Mouse (Mus musculus) forebrain, embryonic 13.5 days (tissue): Measurements from ENCODE around the gene Ackr1. TPM values are rescaled to one million over a fixed set of nuclear protein-coding genes. Genes with fewer than 3 reads are reported as not detected.
A peak's percentile ranks its signal among the peaks of the same experiment; 100 is the strongest.

Source experiments
- ATAC-seq: fragments of 200-750 bp; cut with Nextera tagmentation; 2 replicates; pipeline ENCODE4 v1.8.0; 2017
- H3K27ac ChIP-seq: fragments of 300-500 bp; sonication (generic); 2 replicates; pipeline ENCODE4 v1.5.1; 2015; ENCODE audit warnings: inconsistent platforms, mild to moderate bottlenecking, moderate library complexity
- H3K27me3 ChIP-seq: fragments of 300-500 bp; sonication (generic); 2 replicates; pipeline ENCODE4 v1.6.1; 2015; ENCODE audit warnings: mild to moderate bottlenecking, inconsistent platforms
- H3K36me3 ChIP-seq: fragments of 300-500 bp; sonication (generic); 2 replicates; pipeline ENCODE4 v1.6.1; 2015; ENCODE audit warnings: mild to moderate bottlenecking, inconsistent platforms; ENCODE audit not compliant: poor library complexity, severe bottlenecking
- H3K4me1 ChIP-seq: fragments of 300-500 bp; sonication (generic); 2 replicates; pipeline ENCODE4 v1.6.1; 2015; ENCODE audit warnings: inconsistent platforms
- H3K4me2 ChIP-seq: fragments of 300-500 bp; sonication (generic); 2 replicates; pipeline ENCODE4 v1.6.1; 2015; ENCODE audit warnings: inconsistent platforms, mild to moderate bottlenecking, moderate library complexity
- H3K4me3 ChIP-seq: fragments of 300-500 bp; sonication (generic); 2 replicates; pipeline ENCODE4 v1.5.1; 2015; ENCODE audit warnings: mild to moderate bottlenecking, inconsistent platforms
- H3K9ac ChIP-seq: fragments of 300-500 bp; sonication (generic); 2 replicates; pipeline ENCODE4 v1.6.1; 2015; ENCODE audit warnings: mild to moderate bottlenecking, inconsistent platforms
- H3K9me3 ChIP-seq: fragments of 300-500 bp; sonication (generic); replicated peaks from 2 replicates; pipeline ENCODE4 v1.6.1; 2016; ENCODE audit warnings: inconsistent platforms
- WGBS: fragments of 180-500 bp; shearing (Covaris S2); methylation state at CpG from one replicate; pipeline ENCODE4 v1.1.7; 2015; 5-methylcytosine and 5-hydroxymethylcytosine counted together
- polyA plus RNA-seq: library from polyadenylated mRNA; unstranded; fragments of >200 nt; fragmentation: Nextera tagmentation; extraction: Ambion mirVana; gene quantifications from 2 replicates; pipeline ENCODE4 v1.2.1, GENCODE M21; 2015

Gene Ackr1
- polyA plus RNA-seq, 1 experiment from 2014 or later: 8.0 TPM

- ATAC-seq: peak; percentile 31
- 58% methylated on average over 1 of the region's 1 CpGs for WGBS
- H3K36me3 ChIP-seq: peaks cover 68% of the 10 kb centered on the region
- no peak overlapping the region for H3K4me2 ChIP-seq
- H3K9me3 ChIP-seq: no peaks in the 10 kb centered on the region
- H3K27ac ChIP-seq: no peak overlapping the region; the same call in 1 of the 2 replicates
- H3K4me1 ChIP-seq: peaks cover 17% of the 10 kb centered on the region
- H3K4me3 ChIP-seq: no peak overlapping the region
- H3K9ac ChIP-seq: no peak overlapping the region
- no peaks in the 10 kb centered on the region for H3K27me3 ChIP-seq
These were observed 8.9 kb upstream of the Ackr1 start for GRCm38 (mm10) chr1:173342425-173342824.

- H3K9me3 ChIP-seq: no peaks in the 10 kb centered on the region
- H3K4me2 ChIP-seq: no peak overlapping the region
- ATAC-seq: peak; percentile 54; the same call in 1 of the 2 replicates
- H3K4me1 ChIP-seq: peaks cover 25% of the 10 kb centered on the region
- H3K9ac ChIP-seq: no peak overlapping the region
- no peaks in the 10 kb centered on the region for H3K27me3 ChIP-seq
- peaks cover 68% of the 10 kb centered on the region for H3K36me3 ChIP-seq
- no peak overlapping the region for H3K27ac ChIP-seq
- 4% methylated on average over 2 of the region's 2 CpGs for WGBS
- no peak overlapping the region for H3K4me3 ChIP-seq
These were observed 6.0 kb upstream of the Ackr1 start for GRCm38 (mm10) chr1:173339543-173339942.

- WGBS: 90% methylated on average over 10 of the region's 10 CpGs
These were observed 3.5 kb upstream of the Ackr1 start for GRCm38 (mm10) chr1:173337008-173337407.

GRCm38 (mm10) chr1:173335903-173336302, 2.4 kb upstream of the Ackr1 start:
- Histone ChIP-seq H3K9me3 (no peaks in the 10 kb centered on the region), H3K36me3 (peaks cover 43% of the 10 kb centered on the region), H3K4me1 (peaks cover 7% of the 10 kb centered on the region), H3K9ac (no peak overlapping the region), H3K27ac (no peak overlapping the region), H3K27me3 (no peaks in the 10 kb centered on the region), H3K4me2 (no peak overlapping the region), H3K4me3 (no peak overlapping the region)
- 54% methylated on average over 11 of the region's 11 CpGs for WGBS
- no peak for ATAC-seq

More at GRCm38 (mm10) chr1:173337008-173337407, 3.5 kb upstream of the Ackr1 start:
- Histone ChIP-seq H3K4me3 (no peak overlapping the region), H3K4me1 (peaks cover 7% of the 10 kb centered on the region), H3K9ac (no peak overlapping the region), H3K27ac (no peak overlapping the region), H3K9me3 (no peaks in the 10 kb centered on the region), H3K4me2 (no peak overlapping the region), H3K27me3 (no peaks in the 10 kb centered on the region), H3K36me3 (peaks cover 51% of the 10 kb centered on the region)
- ATAC-seq: no peak

DNA sequence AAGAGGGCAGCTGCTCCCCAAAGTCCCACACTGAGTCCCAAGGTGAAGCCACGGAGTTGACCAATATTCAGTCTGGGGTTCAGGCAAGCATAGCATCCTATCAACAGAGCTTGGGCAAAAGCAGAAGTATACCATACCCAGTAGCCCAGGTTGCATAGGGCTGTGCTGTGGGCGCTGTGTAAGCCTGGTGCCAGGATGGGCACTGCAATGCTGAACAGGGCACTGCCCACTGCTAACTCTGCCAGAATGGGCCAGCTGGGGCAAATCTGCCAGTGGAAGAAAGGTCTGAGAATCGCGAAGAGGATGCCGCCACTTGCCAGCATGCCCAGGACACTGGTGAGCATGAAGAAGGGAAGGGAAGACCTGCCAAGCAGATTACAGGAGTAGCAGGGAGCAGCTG, 1.1 kb downstream of the Ackr1 start:
- no peaks in the 10 kb centered on the region for H3K9me3 ChIP-seq
- H3K9ac ChIP-seq: no peak overlapping the region
- H3K36me3 ChIP-seq: peaks cover 20% of the 10 kb centered on the region
- H3K4me3 ChIP-seq: no peak overlapping the region
- peaks cover 21% of the 10 kb centered on the region for H3K4me1 ChIP-seq
- WGBS: 92% methylated on average over 5 of the region's 5 CpGs
- H3K4me2 ChIP-seq: no peak overlapping the region
- H3K27me3 ChIP-seq: no peaks in the 10 kb centered on the region
- ATAC-seq: no peak
- H3K27ac ChIP-seq: no peak overlapping the region

DNA sequence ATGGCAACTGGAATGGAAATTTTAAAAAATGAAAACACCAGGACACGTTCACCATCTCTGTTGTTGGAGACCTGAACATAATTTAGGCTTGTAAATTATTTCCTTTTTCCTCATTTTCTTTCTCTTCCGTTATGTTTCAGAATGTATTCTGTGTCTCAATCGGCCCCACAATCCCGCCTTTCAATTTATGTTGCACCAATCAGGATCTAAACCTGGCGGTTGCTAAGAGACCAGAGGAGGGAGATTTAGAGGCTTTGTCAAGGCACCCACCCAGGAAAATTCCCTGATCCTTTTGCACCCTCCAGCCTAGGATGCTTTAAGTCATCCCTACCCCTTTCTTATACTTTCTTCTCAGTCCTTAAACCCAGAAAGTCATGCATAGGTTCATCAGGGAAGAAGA, 3.8 kb downstream of the Ackr1 start:
- ATAC-seq: no peak

GRCm38 (mm10) chr1:173329185-173329584, 4.4 kb downstream of the Ackr1 start:
- no peaks in the 10 kb centered on the region for H3K36me3 ChIP-seq
- no peaks in the 10 kb centered on the region for H3K27me3 ChIP-seq
- H3K9ac ChIP-seq: no peak overlapping the region
- peaks cover 16% of the 10 kb centered on the region for H3K4me1 ChIP-seq
- H3K4me2 ChIP-seq: no peak overlapping the region
- no peaks in the 10 kb centered on the region for H3K9me3 ChIP-seq
- no peak overlapping the region for H3K4me3 ChIP-seq
- ATAC-seq: no peak
- WGBS: 42% methylated on average over 4 of the region's 4 CpGs
- H3K27ac ChIP-seq: no peak overlapping the region

More for the DNA sequence above, 3.8 kb downstream of the Ackr1 start:
- Histone ChIP-seq H3K9ac (no peak overlapping the region), H3K4me2 (no peak overlapping the region), H3K4me3 (no peak overlapping the region), H3K27me3 (no peaks in the 10 kb centered on the region), H3K4me1 (peaks cover 16% of the 10 kb centered on the region), H3K27ac (no peak overlapping the region), H3K9me3 (no peaks in the 10 kb centered on the region), H3K36me3 (no peaks in the 10 kb centered on the region)
- WGBS: 75% methylated on average over 5 of the region's 5 CpGs

GRCm38 (mm10) chr1:173328446-173328845, 5.1 kb downstream of the Ackr1 start:
- H3K4me3 ChIP-seq: no peak overlapping the region
- H3K27me3 ChIP-seq: no peaks in the 10 kb centered on the region
- peak; percentile 46; the same call in 1 of the 2 replicates for ATAC-seq
- no peak overlapping the region for H3K9ac ChIP-seq
- peak overlapping the region; percentile 12; the same call in 1 of the 2 replicates for H3K4me2 ChIP-seq
- H3K27ac ChIP-seq: no peak overlapping the region
- 23% methylated on average over 8 of the region's 8 CpGs for WGBS
- peaks cover 16% of the 10 kb centered on the region for H3K4me1 ChIP-seq
- no peaks in the 10 kb centered on the region for H3K9me3 ChIP-seq
- H3K36me3 ChIP-seq: no peaks in the 10 kb centered on the region

GRCm38 (mm10) chr1:173326552-173326951, 7.0 kb downstream of the Ackr1 start:
- Histone ChIP-seq H3K27ac (no peak overlapping the region), H3K9me3 (no peaks in the 10 kb centered on the region), H3K4me1 (peaks cover 23% of the 10 kb centered on the region), H3K4me3 (no peak overlapping the region), H3K27me3 (no peaks in the 10 kb centered on the region), H3K36me3 (no peaks in the 10 kb centered on the region), H3K4me2 (no peak overlapping the region), H3K9ac (no peak overlapping the region)
- 71% methylated on average over 1 of the region's 1 CpGs for WGBS
- ATAC-seq: no peak

GRCm38 (mm10) chr1:173325395-173325794, 8.2 kb downstream of the Ackr1 start:
- ATAC-seq: no peak
- WGBS: 78% methylated on average over 1 of the region's 1 CpGs

GRCm38 (mm10) chr1:173324961-173325360, 8.6 kb downstream of the Ackr1 start:
- no peaks in the 10 kb centered on the region for H3K27me3 ChIP-seq
- H3K4me2 ChIP-seq: no peak overlapping the region
- H3K36me3 ChIP-seq: no peaks in the 10 kb centered on the region
- H3K27ac ChIP-seq: no peak overlapping the region
- no peak overlapping the region for H3K9ac ChIP-seq
- no peak for ATAC-seq
- H3K9me3 ChIP-seq: no peaks in the 10 kb centered on the region
- H3K4me3 ChIP-seq: no peak overlapping the region
- H3K4me1 ChIP-seq: peaks cover 25% of the 10 kb centered on the region
- WGBS: 69% methylated on average over 4 of the region's 4 CpGs

More at GRCm38 (mm10) chr1:173325395-173325794, 8.2 kb downstream of the Ackr1 start:
- Histone ChIP-seq H3K4me1 (peaks cover 25% of the 10 kb centered on the region), H3K27ac (no peak overlapping the region), H3K27me3 (no peaks in the 10 kb centered on the region), H3K4me2 (no peak overlapping the region), H3K9ac (no peak overlapping the region), H3K36me3 (no peaks in the 10 kb centered on the region), H3K4me3 (no peak overlapping the region), H3K9me3 (no peaks in the 10 kb centered on the region)

DNA sequence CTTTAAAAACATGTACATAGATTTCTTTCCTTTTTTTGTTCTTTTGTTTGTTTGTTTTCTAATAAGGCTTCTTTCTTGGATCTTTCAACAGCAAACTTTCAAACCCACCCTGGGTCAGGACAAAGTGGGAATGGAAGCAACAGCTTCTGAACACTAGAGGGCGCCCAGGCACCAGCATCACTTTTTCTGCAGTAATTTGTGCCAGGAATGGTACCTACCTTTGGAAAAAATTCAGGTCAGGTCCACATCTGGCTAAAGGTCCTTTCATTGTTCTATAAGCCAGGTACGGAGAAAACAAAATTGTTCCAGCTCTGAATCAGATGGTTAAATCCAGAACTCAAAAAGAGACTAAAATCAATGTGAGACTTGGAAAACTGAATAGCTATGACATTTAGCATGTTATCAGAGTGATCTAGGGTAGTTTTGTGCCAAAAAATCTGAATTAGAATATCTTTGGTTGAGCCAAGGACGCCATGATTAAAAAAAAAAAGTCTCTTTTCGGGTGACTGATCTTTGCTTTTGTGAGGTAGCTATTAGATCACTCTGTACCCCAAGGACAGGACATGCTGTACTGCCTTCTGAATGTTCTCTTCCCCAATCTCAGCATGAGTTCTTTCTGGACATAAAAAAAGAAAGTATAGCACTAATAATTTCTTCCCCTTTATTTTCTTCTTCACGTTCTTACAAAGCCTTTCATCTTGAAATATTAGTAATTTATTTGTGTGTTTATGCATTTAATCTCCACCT, 9.5 kb downstream of the Ackr1 start:
- Histone ChIP-seq H3K9me3 (no peaks in the 10 kb centered on the region), H3K27ac (no peak overlapping the region), H3K36me3 (no peaks in the 10 kb centered on the region), H3K27me3 (no peaks in the 10 kb centered on the region), H3K9ac (no peak overlapping the region), H3K4me1 (peaks cover 21% of the 10 kb centered on the region), H3K4me3 (no peak overlapping the region), H3K4me2 (no peak overlapping the region)
- 28% methylated on average over 5 of the region's 5 CpGs for WGBS
- ATAC-seq: no peak

- Histone ChIP-seq H3K27me3 (no peaks in the 10 kb centered on the region), H3K9me3 (no peaks in the 10 kb centered on the region), H3K4me1 (peaks cover 11% of the 10 kb centered on the region), H3K27ac (no peak overlapping the region), H3K4me2 (no peak overlapping the region), H3K9ac (no peak overlapping the region), H3K36me3 (no peaks in the 10 kb centered on the region), H3K4me3 (no peak overlapping the region)
- WGBS: 71% methylated on average over 6 of the region's 6 CpGs
- ATAC-seq: no peak
These were observed 11.3 kb downstream of the Ackr1 start for GRCm38 (mm10) chr1:173322249-173322627.
